Mouse (Mus musculus) cerebellum, adult 9-11 months (tissue): ENCODE data around the gene Slc16a10.
A peak's percentile ranks its signal among the peaks of the same experiment; 100 is the strongest.

Source experiments
- DNase-seq: peaks from one replicate; pipeline ENCODE4 v3.0.0; 2022

Gene Slc16a10

GRCm38 (mm10) chr10:40141864-40142523 is at the start of gene Slc16a10:
Gene Slc16a10 (minus strand): TSS chr10:40142258.
- peak; percentile 98 for DNase-seq

- no peak for DNase-seq
Observed at GRCm38 (mm10) chr10:40191338-40191979, 49.4 kb upstream of the Slc16a10 start.

- DNase-seq = no peak
Observed at GRCm38 (mm10) chr10:40190871-40191270, 48.8 kb upstream of the Slc16a10 start.

GRCm38 (mm10) chr10:40189689-40190088 is 47.6 kb upstream of the Slc16a10 start:
- DNase-seq = no peak

- DNase-seq = no peak
Observed at GRCm38 (mm10) chr10:40188831-40189230, 46.8 kb upstream of the Slc16a10 start.

- no peak for DNase-seq
Observed at GRCm38 (mm10) chr10:40185956-40186355, 43.9 kb upstream of the Slc16a10 start.

- no peak for DNase-seq
Observed at GRCm38 (mm10) chr10:40180011-40180410, 38.0 kb upstream of the Slc16a10 start.

GRCm38 (mm10) chr10:40179142-40179541 is 37.1 kb upstream of the Slc16a10 start:
- no peak for DNase-seq

GRCm38 (mm10) chr10:40177323-40177962 is 35.4 kb upstream of the Slc16a10 start:
- peak; percentile 9 for DNase-seq

GRCm38 (mm10) chr10:40172136-40172535 is 30.1 kb upstream of the Slc16a10 start:
- DNase-seq = no peak

- DNase-seq = no peak
Observed at GRCm38 (mm10) chr10:40171211-40171610, 29.2 kb upstream of the Slc16a10 start.

GRCm38 (mm10) chr10:40170141-40170558 is 28.1 kb upstream of the Slc16a10 start:
- no peak for DNase-seq

- no peak for DNase-seq
Observed at GRCm38 (mm10) chr10:40169566-40169965, 27.5 kb upstream of the Slc16a10 start.

GRCm38 (mm10) chr10:40169088-40169487 is 27.0 kb upstream of the Slc16a10 start:
- DNase-seq = no peak

- peak; percentile 42 for DNase-seq
Observed at GRCm38 (mm10) chr10:40164421-40165386, 22.6 kb upstream of the Slc16a10 start.

- DNase-seq = no peak
Observed at GRCm38 (mm10) chr10:40163914-40164313, 21.9 kb upstream of the Slc16a10 start.

GRCm38 (mm10) chr10:40163338-40163737 is 21.3 kb upstream of the Slc16a10 start:
- no peak for DNase-seq

GRCm38 (mm10) chr10:40161701-40162255 is 19.7 kb upstream of the Slc16a10 start:
- no peak for DNase-seq

- DNase-seq = no peak
Observed at GRCm38 (mm10) chr10:40161236-40161635, 19.2 kb upstream of the Slc16a10 start.

GRCm38 (mm10) chr10:40152550-40152857 is 10.4 kb upstream of the Slc16a10 start:
- DNase-seq = no peak

- no peak for DNase-seq
Observed at GRCm38 (mm10) chr10:40151852-40152549, 9.9 kb upstream of the Slc16a10 start.

- no peak for DNase-seq
Observed at GRCm38 (mm10) chr10:40149584-40150145, 7.6 kb upstream of the Slc16a10 start.
